Mouse (Mus musculus): ENCODE data around the gene Pced1b. TPM values are rescaled to one million over a fixed set of nuclear protein-coding genes. Genes with fewer than 3 reads are reported as not detected.

Gene Pced1b
- total RNA-seq, 2 experiments from 2014 or later, result 1.3 to 1.6 TPM

GRCm38 (mm10) chr15:97412861-97413260 is 166.0 kb downstream of the Pced1b start:
- intact Hi-C loops (cut with DNase I), result no loop called here
- Histone ChIP-seq H3K4me3 (no peak overlapping the region), H3K27ac (no peak overlapping the region)
- no peak for DNase-seq
- TF ChIP-seq CTCF (IDR thresholded peaks at IDR 0.05), result no peak

- no peak overlapping the region for H3K27ac ChIP-seq
- TF ChIP-seq CTCF (IDR thresholded peaks at IDR 0.05), result no peak
- intact Hi-C loops (cut with DNase I), result no loop called here
- no peak overlapping the region for H3K4me3 ChIP-seq
- no peak for DNase-seq
Measured at GRCm38 (mm10) chr15:97414718-97415413, 168.0 kb downstream of the Pced1b start.

GRCm38 (mm10) chr15:97415426-97415946 is 168.6 kb downstream of the Pced1b start:
- Histone ChIP-seq H3K4me3 (no peak overlapping the region), H3K27ac (no peak overlapping the region)
- intact Hi-C loops (cut with DNase I), result no loop called here
- no peak for DNase-seq
- TF ChIP-seq CTCF (IDR thresholded peaks at IDR 0.05), result no peak

DNA sequence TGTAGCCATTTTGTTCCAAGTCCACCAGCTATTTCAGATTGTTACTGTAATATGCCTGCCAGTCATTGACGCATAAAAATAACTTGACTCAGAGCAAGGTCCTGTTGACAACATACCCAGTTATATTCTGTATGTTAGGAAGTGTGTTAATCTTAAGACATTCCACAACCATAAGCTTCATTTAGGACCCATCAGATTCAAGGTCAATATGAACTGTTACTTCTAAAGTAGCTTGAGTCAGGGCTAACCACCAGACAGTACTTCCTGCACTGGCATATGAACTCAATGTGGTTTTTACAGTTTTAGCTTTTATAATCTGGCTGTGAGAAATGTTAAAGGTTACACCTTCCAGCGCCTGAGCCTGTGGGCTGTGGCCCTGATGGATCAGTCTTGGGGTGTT is 173.4 kb downstream of the Pced1b start:
- no peak for DNase-seq
- no peak overlapping the region for H3K4me3 ChIP-seq
- TF ChIP-seq CTCF (IDR thresholded peaks at IDR 0.05), result no peak
- intact Hi-C loops (cut with DNase I), result no loop called here
- no peak overlapping the region for H3K27ac ChIP-seq

- DNase-seq, result no peak
- no peak overlapping the region for H3K27ac ChIP-seq
- no peak for TF ChIP-seq CTCF (IDR thresholded peaks at IDR 0.05)
- H3K4me3 ChIP-seq, result no peak overlapping the region
- intact Hi-C loops (cut with DNase I), result no loop called here
Measured at GRCm38 (mm10) chr15:97421533-97421932, 174.6 kb downstream of the Pced1b start.

GRCm38 (mm10) chr15:97422212-97422944 is 175.5 kb downstream of the Pced1b start:
- DNase-seq, result no peak
- intact Hi-C loops (cut with DNase I), result no loop called here
- no peak for TF ChIP-seq CTCF (IDR thresholded peaks at IDR 0.05)
- Histone ChIP-seq H3K27ac (no peak overlapping the region), H3K4me3 (no peak overlapping the region)

GRCm38 (mm10) chr15:97424375-97424774 is 177.5 kb downstream of the Pced1b start:
- no peak for DNase-seq
- TF ChIP-seq CTCF (IDR thresholded peaks at IDR 0.05), result no peak
- no peak overlapping the region for H3K27ac ChIP-seq
- intact Hi-C loops (cut with DNase I), result no loop called here
- H3K4me3 ChIP-seq, result no peak overlapping the region

GRCm38 (mm10) chr15:97424961-97425360 is 178.1 kb downstream of the Pced1b start:
- intact Hi-C loops (cut with DNase I), result no loop called here
- Histone ChIP-seq H3K27ac (no peak overlapping the region), H3K4me3 (no peak overlapping the region)
- DNase-seq, result no peak
- no peak for TF ChIP-seq CTCF (IDR thresholded peaks at IDR 0.05)

- TF ChIP-seq CTCF (IDR thresholded peaks at IDR 0.05), result no peak
- Histone ChIP-seq H3K4me3 (no peak overlapping the region), H3K27ac (no peak overlapping the region)
- DNase-seq, result no peak
- intact Hi-C loops (cut with DNase I), result no loop called here
Measured at GRCm38 (mm10) chr15:97429201-97429900, 182.4 kb downstream of the Pced1b start.

DNA sequence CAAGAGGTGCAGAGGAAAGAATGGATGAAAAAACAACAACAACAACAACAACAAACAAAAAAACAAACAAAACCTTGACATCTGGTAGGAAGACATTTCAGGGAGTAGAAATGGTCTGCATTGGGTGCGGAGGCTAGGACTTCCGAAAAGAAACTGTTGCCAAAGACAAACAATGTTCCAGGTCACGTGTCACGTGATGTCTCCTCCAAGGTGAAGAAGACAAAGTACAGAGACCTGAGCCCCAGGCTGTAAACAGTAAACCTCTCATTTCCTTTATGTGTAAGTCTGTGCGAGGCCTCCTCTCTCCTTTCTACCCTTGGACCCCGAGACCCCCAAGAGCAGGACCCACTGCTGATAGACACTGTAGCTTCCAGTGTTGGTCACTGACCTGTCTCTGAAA is 184.6 kb downstream of the Pced1b start:
- no peak for TF ChIP-seq CTCF (IDR thresholded peaks at IDR 0.05)
- Histone ChIP-seq H3K4me3 (no peak overlapping the region), H3K27ac (no peak overlapping the region)
- no peak for DNase-seq
- intact Hi-C loops (cut with DNase I), result no loop called here

- Histone ChIP-seq H3K4me3 (no peak overlapping the region), H3K27ac (no peak overlapping the region)
- intact Hi-C loops (cut with DNase I), result no loop called here
- TF ChIP-seq CTCF (IDR thresholded peaks at IDR 0.05), result no peak
- no peak for DNase-seq
Measured at GRCm38 (mm10) chr15:97432221-97432620, 185.3 kb downstream of the Pced1b start.

Other genes with a start within 250 kb of the Pced1b start
- gene Slc38a4, start 191.2 kb upstream of the Pced1b start, total RNA-seq (2021), result 100 to 1,000 TPM; 142 to 248 TPM
- 1 to 10 TPM; 2.3 TPM for gene Amigo2, start 180 bp downstream of the Pced1b start, total RNA-seq (2021)

Data from gastrocnemius, adult 2 months (tissue).